Mouse (Mus musculus) monocyte, adult 5-6 weeks (primary cell): ENCODE data around the gene Tcte2. TPM values are rescaled to one million over a fixed set of nuclear protein-coding genes. Genes with fewer than 3 reads are reported as not detected.

ENCODE experiments used
- ATAC-seq: fragments of 153-309, 156-312 bp; replicated peaks from 2 replicates; pipeline ENCODE4 v1.8.0; 2017; ENCODE audit warnings: mild to moderate bottlenecking; ENCODE audit not compliant: low TSS enrichment, insufficient number of reproducible peaks, severe bottlenecking, poor library complexity, low FRiP score
- total RNA-seq: library from RNA; stranded (forward); fragments of 200-1000, 200-491, 200-594 nt; gene quantifications from 3 replicates; pipeline ENCODE4 v1.2.3, GENCODE M21; 2017

Gene Tcte2
- total RNA-seq, 1 experiment from 2014 or later = not detected

DNA sequence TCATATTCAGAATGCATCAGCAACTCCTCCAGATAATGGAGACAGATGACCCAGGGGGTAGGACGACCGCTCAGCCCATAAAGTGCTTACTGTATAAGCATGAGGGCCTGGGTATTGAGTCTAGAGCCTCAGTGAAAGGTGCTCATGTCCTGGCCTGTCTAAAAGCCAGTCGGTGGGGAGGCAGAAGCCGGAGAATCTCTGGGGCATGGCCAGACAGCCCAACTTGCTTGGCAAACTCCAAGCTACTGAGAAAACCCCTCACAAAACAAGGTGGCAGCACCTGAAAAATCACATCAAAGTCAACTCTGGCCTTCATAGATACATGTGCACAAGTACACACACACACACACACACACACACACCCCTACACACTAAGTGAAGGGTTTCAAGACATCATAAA lies 12.6 kb downstream of the Tcte2 start:
- ATAC-seq = no peak

DNA sequence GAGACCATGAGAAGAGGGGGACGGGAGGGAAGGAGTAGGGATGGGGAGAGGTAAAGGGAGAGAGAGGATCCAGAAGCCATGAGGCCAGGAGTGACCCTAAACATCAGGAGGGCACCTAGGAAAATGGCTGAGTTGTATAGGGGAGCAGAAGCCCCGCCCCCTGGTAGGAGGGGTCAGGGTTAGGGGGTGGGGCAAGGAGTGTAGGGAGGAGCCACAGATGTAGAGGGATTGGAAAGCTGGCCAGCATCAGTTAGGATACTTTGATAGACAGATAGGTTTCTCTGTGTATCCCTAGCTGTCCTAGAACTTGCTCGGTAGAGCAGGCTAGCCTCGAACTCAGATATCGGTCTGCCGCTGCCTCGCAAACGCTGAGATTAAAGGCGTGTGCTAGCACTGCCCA lies 13.9 kb downstream of the Tcte2 start:
- ATAC-seq = no peak

DNA sequence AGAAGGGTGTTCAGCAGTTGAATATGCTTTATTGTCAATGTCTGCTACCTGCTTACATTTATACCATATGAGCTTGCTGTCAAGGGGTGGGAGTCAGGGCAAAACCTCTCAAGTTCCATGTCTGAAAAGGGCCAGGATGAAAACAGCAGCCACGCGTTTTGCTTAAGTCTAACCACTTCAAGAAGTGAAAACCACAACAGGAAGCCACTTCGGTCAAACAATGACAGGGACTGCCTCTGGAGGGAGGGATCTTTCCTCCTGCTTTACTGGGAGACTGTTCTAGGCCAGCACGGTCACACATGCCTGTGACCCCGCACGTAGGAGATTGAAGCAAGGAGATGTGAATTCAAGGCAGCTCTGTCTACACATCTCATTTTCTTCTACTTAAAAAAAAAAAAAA lies 15.3 kb downstream of the Tcte2 start:
- ATAC-seq = no peak

DNA sequence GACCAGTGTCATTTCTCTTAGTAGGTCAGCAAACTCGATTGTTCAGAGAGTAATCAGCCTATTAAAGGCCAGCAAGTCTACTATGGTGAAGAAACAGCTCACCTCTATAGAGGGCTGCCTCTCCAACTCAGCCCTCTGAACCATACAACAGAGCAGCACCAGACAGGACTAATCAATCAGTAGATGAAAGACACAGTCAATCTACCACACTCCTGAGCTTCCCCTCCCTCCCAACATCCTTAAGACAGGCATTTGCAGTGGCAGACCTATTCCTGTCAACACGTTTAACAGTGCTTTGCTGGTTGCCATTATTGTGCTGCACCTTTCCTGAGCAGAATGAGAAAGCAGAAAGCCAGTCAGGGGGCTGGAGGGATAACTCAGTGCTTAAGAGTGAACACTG lies 16.3 kb downstream of the Tcte2 start:
- no peak for ATAC-seq

DNA sequence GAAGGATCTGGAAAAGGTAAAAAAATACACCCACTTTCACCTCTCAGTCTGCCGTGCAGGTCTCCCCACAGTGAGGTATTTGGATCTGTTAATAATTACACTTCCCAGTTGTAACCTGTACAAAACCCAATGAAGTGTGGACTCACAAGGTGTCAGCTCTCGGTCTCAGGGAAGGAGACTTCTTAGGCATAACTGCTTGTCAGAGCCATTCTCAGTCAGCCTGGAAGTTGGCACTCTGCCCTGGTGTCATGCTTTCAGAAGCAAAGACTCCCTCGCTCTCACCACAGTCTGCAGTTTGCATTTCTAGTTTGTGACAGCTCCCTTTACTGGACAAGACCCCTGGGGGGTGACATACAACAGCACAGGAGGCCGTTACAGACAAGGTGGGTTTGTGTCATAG lies 16.8 kb downstream of the Tcte2 start:
- ATAC-seq = no peak

DNA sequence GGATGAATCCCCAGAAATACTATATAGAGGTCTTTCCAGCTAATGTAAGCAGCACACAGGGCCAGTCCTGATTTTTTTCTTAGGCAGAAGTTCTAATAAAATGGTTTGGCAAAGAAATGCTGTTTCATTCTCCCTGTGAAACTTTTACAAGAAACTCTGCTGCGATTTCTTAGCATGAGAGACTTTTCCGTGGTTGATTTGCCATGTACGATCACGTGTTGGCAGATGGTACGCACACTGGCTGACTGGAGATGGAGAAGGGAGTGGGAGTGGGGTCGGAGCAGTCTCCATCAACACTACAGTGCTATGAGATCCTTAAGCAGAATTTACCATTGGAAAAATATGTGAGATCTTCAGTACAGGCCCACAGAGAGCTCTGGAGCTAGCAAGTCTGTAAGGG lies 17.4 kb downstream of the Tcte2 start:
- no peak for ATAC-seq

DNA sequence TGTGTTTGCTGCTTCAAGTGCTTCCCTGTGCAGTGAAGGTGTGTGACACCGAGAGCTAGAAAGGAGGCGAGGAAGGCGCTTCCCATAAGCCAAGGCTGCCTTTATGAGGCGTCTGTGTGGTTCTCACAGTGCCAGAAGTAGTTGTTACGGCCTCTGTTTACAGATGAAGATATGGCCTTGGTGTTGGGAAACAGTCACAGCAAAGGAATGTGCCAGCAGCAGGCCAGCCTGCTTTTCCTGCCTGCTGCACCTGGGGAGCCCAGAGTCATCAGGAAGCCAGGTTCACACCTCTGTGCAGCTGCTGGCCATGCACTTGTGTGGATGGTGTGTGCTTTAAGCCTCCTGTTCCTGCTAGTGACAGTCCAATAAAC lies 17.9 kb downstream of the Tcte2 start:
- ATAC-seq = no peak

DNA sequence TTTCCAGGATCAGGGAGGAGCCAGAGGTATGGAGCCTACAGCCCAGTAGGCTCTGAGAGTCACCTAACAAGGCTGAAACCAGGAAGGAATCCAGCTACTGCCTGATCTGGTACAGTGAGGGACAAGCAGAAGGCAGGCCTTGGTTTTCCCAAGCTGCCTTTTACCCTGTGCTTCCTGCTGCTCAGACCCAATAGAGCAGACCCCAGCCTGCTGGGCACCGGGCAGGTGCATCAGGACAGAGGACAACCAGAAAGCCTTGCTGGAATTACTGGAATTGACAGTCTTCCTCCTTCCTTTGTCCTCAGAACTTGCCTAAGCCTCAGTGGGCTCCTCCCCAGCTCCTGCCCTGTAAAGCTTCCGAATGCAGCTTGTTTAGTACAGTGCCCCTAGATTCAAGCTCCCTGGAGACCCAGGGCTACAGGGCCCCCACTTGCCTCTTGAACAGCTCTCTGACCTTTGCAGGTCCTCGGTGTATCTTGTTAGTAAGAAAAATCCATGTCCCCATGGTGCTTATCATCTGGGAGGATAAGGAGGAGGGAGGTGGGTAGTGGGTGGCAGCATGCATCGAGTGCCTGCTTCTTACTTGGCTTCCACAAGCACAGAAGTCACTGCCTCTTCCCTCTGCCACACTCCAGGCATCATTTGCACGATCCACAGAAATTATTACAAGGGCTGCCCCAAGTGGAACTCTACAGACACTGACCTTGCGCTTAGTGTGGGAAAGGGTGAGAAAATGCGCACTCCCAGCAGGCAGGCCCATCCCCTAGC lies 18.5 kb downstream of the Tcte2 start:
- no peak for ATAC-seq

DNA sequence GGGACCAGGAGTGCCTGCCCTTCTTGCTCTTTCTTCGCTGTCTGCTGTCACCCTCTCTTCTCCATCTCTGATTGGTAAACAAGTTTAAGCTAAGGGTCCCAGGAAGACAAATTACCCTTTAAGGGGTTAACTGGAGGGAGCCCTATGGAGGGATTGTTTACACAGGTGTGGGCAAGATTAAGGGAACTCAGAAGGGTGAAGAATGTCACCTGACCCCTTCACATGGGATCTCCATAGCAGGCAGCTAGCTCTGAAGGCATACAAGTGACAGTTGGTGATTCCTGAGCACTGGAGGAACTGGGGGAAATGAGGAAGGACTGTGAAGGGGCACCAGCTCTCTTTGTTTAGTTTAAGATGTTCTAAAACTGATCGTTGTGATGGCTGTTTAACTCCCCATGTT lies 19.3 kb downstream of the Tcte2 start:
- ATAC-seq = no peak

DNA sequence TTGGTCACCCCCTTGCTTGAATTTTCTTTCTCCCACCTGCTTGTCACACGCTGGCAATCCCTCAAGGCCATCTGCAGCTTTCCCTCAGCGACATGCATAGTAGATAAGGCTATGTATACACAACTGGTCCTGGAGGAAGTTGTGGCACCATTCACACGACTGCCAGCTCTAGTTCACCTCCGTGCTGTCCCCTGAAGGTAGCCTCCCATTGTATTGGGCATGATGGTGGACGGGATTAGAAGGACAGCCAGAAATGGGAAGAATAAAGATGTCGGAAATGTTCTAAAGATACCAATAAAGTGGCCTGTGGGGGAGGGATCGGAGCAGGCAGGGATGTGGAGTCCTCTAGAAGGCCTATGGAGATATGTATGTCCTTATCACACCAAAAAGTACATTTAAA lies 20.0 kb downstream of the Tcte2 start:
- no peak for ATAC-seq

DNA sequence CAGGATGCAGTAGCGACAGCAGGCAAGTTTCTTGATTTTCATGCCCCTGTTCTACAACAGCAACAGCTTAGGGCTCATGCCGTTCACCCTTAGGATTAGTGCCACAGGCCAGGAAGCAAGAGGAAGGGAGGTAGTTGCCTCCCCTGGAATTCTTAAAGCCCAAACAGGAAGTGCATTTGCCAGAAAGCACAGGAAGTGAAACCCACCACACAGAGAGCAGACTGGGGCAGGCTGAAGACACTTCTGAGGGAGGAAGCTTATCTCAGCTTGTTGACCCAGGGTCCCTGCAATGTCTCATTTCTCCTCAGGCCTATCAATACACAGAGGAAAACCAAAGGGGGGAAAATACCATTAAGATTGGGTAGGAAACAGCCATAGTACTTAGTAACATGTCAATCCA lies 20.8 kb downstream of the Tcte2 start:
- ATAC-seq = no peak

DNA sequence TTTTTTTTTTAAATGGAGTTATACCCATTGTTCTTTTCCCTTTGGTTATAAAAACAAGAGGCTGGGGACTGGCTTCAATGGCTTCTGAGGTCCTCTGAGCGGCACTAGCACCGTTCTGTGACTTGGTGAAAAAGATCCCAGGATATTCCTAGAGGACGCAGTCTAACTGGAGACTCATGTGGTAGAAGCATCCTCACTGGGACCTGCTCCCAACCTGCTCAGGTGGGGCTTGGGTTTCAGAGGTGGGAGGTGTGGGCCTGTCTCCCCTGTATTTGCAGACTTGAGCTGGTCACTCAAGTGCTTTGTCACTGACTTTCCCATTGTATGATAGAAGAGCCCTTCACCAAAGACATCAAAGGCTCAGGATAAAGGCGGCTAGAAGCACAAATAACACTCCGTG lies 21.6 kb downstream of the Tcte2 start:
- no peak for ATAC-seq

DNA sequence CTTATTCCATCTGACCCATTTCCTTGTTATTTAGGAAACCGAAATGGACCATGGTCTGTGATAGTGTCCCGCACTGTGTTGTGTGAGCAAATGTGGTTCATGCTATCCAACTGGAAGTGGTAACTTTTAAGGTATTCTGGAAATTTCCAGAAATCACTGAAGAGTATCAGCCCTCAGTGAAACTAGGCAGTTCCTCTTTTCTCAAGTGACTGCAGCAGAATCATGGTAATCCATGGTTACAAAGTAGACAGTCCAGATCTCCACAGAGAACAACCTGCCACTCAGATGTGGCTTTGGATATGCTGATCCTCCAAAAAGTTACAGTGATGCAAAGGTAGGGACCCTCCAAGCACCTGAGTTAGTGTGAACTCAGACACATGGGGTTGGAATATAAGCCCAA lies 22.7 kb downstream of the Tcte2 start:
- no peak; the same call in 1 of the 2 replicates for ATAC-seq

DNA sequence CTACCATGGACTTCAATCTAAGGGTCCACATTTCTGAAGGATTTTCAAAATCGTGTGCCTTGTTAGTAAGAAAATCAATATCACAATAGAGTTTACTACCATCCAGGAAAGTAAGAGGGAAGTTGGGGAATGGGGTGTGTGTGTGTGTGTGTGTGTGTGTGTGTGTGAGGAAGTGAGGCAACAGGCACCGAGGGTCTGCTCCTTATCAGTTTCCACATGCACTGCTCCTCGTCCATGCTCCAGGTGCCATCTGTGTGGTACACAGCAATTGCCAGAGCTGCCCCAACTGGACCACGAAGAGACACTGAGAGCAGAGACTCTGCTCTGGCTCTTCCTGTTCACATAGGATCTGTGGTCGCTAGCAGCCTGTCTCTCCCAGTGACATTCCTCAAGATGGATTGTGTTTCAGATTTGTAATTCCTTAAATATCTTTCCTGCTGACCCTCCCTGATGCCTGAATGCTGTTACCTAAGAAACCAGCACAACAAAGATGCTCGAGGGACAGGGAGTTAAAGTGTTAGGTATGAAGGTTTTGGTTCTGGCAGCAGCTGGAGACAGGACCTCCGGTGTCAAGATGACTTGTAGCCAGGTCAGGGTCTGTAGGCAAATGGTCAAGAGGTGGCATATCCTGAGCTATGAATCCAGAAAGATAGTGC lies 23.4 kb downstream of the Tcte2 start:
- no peak for ATAC-seq

DNA sequence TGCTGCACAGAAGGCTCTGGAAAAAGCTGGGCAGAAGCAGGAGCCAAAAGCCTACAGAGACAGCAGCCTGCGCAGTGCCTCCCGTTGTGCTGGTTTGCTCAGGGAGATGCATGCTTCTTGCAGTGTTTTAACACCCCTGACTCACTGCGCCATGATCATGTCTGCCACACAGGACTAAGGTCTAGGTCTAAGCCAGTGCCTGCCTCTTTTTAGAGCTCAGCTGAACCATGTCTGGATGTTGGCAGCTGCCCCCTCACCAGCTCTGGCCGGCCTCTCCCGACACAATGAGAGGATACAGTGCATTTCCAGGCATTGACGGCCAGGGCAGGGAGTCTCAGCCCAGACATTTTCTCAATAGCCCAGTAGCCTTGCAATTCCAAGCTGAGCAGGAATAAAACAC lies 24.3 kb downstream of the Tcte2 start:
- ATAC-seq = no peak

DNA sequence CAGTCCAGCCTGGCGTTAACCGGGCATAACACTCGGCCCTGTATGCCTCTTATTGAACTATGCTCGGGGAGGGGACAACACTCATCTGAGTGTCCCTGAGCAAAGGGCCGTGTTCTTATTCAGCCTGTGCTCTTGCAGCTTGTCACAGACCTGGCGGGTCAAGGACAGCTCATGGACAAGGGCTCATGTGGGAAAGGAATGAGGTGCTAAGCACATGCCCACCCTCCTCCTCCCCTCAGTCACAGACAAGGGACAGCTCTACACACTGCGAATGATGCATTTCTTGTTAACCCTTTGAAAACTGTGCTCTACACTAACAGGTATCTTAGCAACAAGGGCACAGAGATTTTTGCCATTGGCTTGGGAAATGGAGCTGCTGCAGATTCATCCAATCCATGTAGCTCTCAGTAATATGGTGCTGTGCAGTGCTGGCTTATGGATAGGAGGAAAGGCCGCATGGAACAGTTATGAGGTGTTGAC lies 25.8 kb downstream of the Tcte2 start:
- no peak for ATAC-seq

DNA sequence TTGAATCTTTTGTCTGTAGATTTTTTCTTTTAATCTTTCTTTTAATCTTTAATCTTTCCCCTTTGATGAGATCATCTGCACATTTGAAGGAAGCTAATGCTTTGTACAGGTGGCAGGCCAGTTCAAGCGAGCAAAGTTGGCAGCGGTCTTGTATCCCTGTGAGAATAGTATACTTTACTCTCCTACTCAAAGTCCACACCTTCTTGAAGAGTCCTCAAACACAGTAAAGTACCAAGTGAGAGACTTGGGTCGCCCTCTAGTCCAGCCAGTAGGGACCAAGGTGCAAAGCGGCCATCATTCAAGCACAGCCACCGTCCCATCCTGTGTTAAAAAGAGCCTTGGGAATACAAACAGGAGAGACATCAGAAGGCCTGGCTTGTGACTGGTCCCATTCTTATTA lies 26.6 kb downstream of the Tcte2 start:
- ATAC-seq = no peak

DNA sequence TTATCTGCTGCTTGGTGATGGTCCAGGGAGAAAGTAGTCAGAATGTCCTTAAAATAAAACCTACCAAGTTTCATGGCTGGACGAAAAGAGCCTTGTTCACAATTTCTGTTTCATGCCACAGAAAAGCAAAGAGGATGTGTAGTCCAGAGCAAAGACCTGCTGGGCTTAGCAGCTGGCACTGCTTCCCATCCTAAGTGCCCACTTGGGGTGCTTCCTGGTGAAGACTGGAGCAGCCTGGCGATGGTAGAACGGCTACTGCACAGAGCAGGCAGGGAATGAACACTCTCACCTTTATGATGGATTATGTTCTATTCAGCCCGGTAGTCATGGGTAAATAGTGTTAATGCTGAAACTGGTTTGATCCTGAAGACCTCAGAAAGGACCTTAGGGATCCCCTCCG lies 27.7 kb downstream of the Tcte2 start:
- ATAC-seq = no peak

DNA sequence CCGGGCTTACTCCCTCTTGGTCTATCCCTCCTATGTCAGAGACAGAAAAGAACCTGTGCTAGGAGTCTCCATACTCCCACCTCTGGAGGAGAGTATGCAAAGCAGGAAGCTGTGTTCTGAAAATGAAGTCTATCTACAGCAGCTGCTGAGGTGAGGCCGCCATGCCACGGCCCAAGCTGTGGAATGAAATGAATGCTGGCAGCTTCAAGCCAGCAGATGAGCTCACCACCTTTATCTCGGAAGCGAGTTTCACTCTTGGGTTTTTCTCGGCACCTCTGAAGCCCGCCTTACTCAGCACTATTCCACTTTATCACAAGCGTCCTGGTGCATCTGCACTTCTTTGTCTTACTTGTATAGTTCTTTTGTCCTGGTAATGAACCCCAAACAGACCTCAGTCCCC lies 28.9 kb downstream of the Tcte2 start:
- ATAC-seq = no peak

DNA sequence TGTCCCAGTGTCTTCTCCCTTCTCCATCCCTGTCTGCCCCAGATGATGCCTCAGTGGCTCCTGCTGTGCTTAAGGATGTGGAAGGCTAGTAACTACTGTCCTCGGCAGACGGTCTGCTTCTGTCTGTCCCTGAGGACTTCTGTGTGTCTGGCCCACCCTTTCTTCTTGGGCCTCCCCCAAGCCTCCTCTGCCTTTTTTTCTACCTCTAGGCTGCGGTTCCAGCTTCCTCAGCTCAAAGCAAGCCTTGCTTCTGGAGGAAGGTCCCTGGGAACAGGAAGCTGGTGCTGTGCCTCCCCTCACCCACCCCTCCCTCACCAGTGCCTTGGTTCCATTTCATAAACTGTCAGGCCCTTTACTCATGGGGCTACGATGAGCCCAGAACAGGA lies 29.9 kb downstream of the Tcte2 start:
- ATAC-seq = no peak
